ENCODE assay signal across 23 mouse cellular contexts in genomic region chr3:48194300-48194699, GRCm38 (mm10).
DNase-seq lines count a peak whose midpoint lies in the region; ATAC-seq and TF ChIP-seq lines count a peak whose summit lies in the region.
"Had no signal": no experiment of that assay in that cellular context is flagged by ENCODE, and none has a peak within 500 bp of the region (broad histone marks: within the 10 kb centered on the region; RNA-seq: fewer than 3 reads in every experiment).

No protein-coding gene starts in this region.

- no peak for TF ChIP-seq POLR2A in thymus, adult 2 months (IDR thresholded peaks at IDR 0.05; ENCODE audit: control insufficient read depth, extremely low read depth, insufficient read depth, low read length, poor library complexity)

- no peak overlapping the region for H3K9ac ChIP-seq in forebrain, embryonic 14.5 days (ENCODE audit: low read length)
- H3K9ac ChIP-seq in forebrain, embryonic 12.5 days = no peak overlapping the region
- H3K9ac ChIP-seq in hindbrain, postnatal 0 days (replicated peaks; ENCODE audit: low read length) = no peak overlapping the region
- H3K9ac ChIP-seq in hindbrain, embryonic 11.5 days (ENCODE audit: low read depth, low read length) = no peak overlapping the region
- no peak overlapping the region for H3K9ac ChIP-seq in midbrain, embryonic 15.5 days
- no peak overlapping the region for H3K9ac ChIP-seq in midbrain, embryonic 13.5 days (replicated peaks)
- no peak overlapping the region for H3K9ac ChIP-seq in midbrain, embryonic 16.5 days (ENCODE audit: low read depth, low read length)
- H3K9ac ChIP-seq: forebrain, embryonic 15.5 days; heart, embryonic 12.5 days; heart, embryonic 15.5 days; hindbrain, embryonic 13.5 days had no signal

- no peak for TF ChIP-seq CTCF in hindbrain, postnatal 0 days (IDR thresholded peaks at IDR 0.05; ENCODE audit: low read depth)
- no peak for TF ChIP-seq CTCF in thymus, adult 2 months (IDR thresholded peaks at IDR 0.05; ENCODE audit: borderline replicate concordance, control insufficient read depth, extremely low read depth, insufficient read depth, low read length, poor library complexity)

- no peaks in the 10 kb centered on the region for H3K27me3 ChIP-seq in forebrain, embryonic 14.5 days (replicated peaks; ENCODE audit: control insufficient read depth, insufficient read depth, low read length)
- no peaks in the 10 kb centered on the region for H3K27me3 ChIP-seq in forebrain, embryonic 12.5 days
- H3K27me3 ChIP-seq in hindbrain, postnatal 0 days (ENCODE audit: insufficient read depth, low read length) = no peaks in the 10 kb centered on the region
- H3K27me3 ChIP-seq in hindbrain, embryonic 11.5 days (ENCODE audit: control insufficient read depth, insufficient read depth, low read length) = no peaks in the 10 kb centered on the region
- H3K27me3 ChIP-seq in midbrain, embryonic 15.5 days (replicated peaks) = no peaks in the 10 kb centered on the region
- H3K27me3 ChIP-seq in midbrain, embryonic 13.5 days = no peaks in the 10 kb centered on the region
- no peaks in the 10 kb centered on the region for H3K27me3 ChIP-seq in midbrain, embryonic 16.5 days (ENCODE audit: control insufficient read depth, insufficient read depth, low read depth, low read length)
- no peaks in the 10 kb centered on the region for H3K27me3 ChIP-seq in thymus, adult 2 months (ENCODE audit: control insufficient read depth, insufficient read depth, low read length)
- H3K27me3 ChIP-seq: forebrain, embryonic 15.5 days; heart, embryonic 12.5 days; heart, embryonic 15.5 days; hindbrain, embryonic 13.5 days had no signal

- no peaks in the 10 kb centered on the region for H3K4me1 ChIP-seq in forebrain, embryonic 14.5 days (ENCODE audit: control insufficient read depth, insufficient read depth, low read length)
- H3K4me1 ChIP-seq in forebrain, embryonic 12.5 days = no peaks in the 10 kb centered on the region
- H3K4me1 ChIP-seq in hindbrain, postnatal 0 days (ENCODE audit: insufficient read depth, low read length) = no peaks in the 10 kb centered on the region
- no peaks in the 10 kb centered on the region for H3K4me1 ChIP-seq in hindbrain, embryonic 11.5 days (replicated peaks; ENCODE audit: control insufficient read depth, insufficient read depth, low read length)
- H3K4me1 ChIP-seq in midbrain, embryonic 15.5 days = no peaks in the 10 kb centered on the region
- no peaks in the 10 kb centered on the region for H3K4me1 ChIP-seq in midbrain, embryonic 13.5 days (replicated peaks)
- H3K4me1 ChIP-seq in midbrain, embryonic 16.5 days (ENCODE audit: control insufficient read depth, insufficient read depth, low read length) = no peaks in the 10 kb centered on the region
- H3K4me1 ChIP-seq in thymus, adult 2 months (replicated peaks; ENCODE audit: control insufficient read depth, insufficient read depth, low read length) = no peaks in the 10 kb centered on the region
- H3K4me1 ChIP-seq: forebrain, embryonic 10.5 days; forebrain, embryonic 15.5 days; heart, embryonic 12.5 days; heart, embryonic 15.5 days; hindbrain, embryonic 13.5 days had no signal

- H3K4me3 ChIP-seq in forebrain, embryonic 14.5 days (ENCODE audit: low read depth, low read length) = no peak overlapping the region
- H3K4me3 ChIP-seq in forebrain, embryonic 12.5 days (replicated peaks) = no peak overlapping the region
- no peak overlapping the region for H3K4me3 ChIP-seq in hindbrain, postnatal 0 days (ENCODE audit: low read length)
- H3K4me3 ChIP-seq in hindbrain, embryonic 11.5 days (ENCODE audit: low read depth, low read length) = no peak overlapping the region
- H3K4me3 ChIP-seq in midbrain, embryonic 15.5 days = no peak overlapping the region
- no peak overlapping the region for H3K4me3 ChIP-seq in midbrain, embryonic 13.5 days (replicated peaks)
- no peak overlapping the region for H3K4me3 ChIP-seq in midbrain, embryonic 16.5 days (ENCODE audit: low read depth, low read length)
- H3K4me3 ChIP-seq in thymus, adult 2 months (ENCODE audit: control insufficient read depth, insufficient read depth, low read length) = no peak overlapping the region
- H3K4me3 ChIP-seq: forebrain, embryonic 10.5 days; forebrain, embryonic 15.5 days; heart, embryonic 12.5 days; heart, embryonic 15.5 days; hindbrain, embryonic 13.5 days had no signal

- no peak for ATAC-seq in forebrain, embryonic 14.5 days
- no peak for ATAC-seq in forebrain, embryonic 12.5 days (ENCODE audit: low FRiP score)
- ATAC-seq in hindbrain, postnatal 0 days = no peak
- ATAC-seq in hindbrain, embryonic 11.5 days (ENCODE audit: low FRiP score) = no peak
- ATAC-seq in midbrain, embryonic 15.5 days (replicated peaks) = peak; percentile 60; the same call in 1 of the 2 replicates
- ATAC-seq in midbrain, embryonic 13.5 days = no peak
- ATAC-seq in midbrain, embryonic 16.5 days = peak; percentile 62
- ATAC-seq: activated CD4-positive, CD25-positive, alpha-beta regulatory T cell, adult 4 months; forebrain, embryonic 15.5 days had no signal

- H3K4me2 ChIP-seq in forebrain, embryonic 14.5 days (ENCODE audit: low read length) = no peak overlapping the region
- H3K4me2 ChIP-seq in forebrain, embryonic 12.5 days = no peak overlapping the region
- no peak overlapping the region for H3K4me2 ChIP-seq in hindbrain, postnatal 0 days (ENCODE audit: low read depth, low read length)
- no peak overlapping the region for H3K4me2 ChIP-seq in hindbrain, embryonic 11.5 days (replicated peaks; ENCODE audit: low read depth, low read length)
- H3K4me2 ChIP-seq in midbrain, embryonic 15.5 days = no peak overlapping the region
- no peak overlapping the region for H3K4me2 ChIP-seq in midbrain, embryonic 13.5 days (replicated peaks)
- no peak overlapping the region for H3K4me2 ChIP-seq in midbrain, embryonic 16.5 days (ENCODE audit: low read length)
- H3K4me2 ChIP-seq: forebrain, embryonic 15.5 days; heart, embryonic 12.5 days; heart, embryonic 15.5 days; hindbrain, embryonic 13.5 days had no signal

- H3K36me3 ChIP-seq in forebrain, embryonic 14.5 days (ENCODE audit: control insufficient read depth, insufficient read depth, low read length) = no peaks in the 10 kb centered on the region
- no peaks in the 10 kb centered on the region for H3K36me3 ChIP-seq in forebrain, embryonic 12.5 days (replicated peaks)
- no peaks in the 10 kb centered on the region for H3K36me3 ChIP-seq in hindbrain, postnatal 0 days (ENCODE audit: insufficient read depth, low read length)
- H3K36me3 ChIP-seq in hindbrain, embryonic 11.5 days (ENCODE audit: control insufficient read depth, insufficient read depth, low read length) = no peaks in the 10 kb centered on the region
- H3K36me3 ChIP-seq in midbrain, embryonic 15.5 days (replicated peaks) = no peaks in the 10 kb centered on the region
- no peaks in the 10 kb centered on the region for H3K36me3 ChIP-seq in midbrain, embryonic 13.5 days
- H3K36me3 ChIP-seq in midbrain, embryonic 16.5 days (ENCODE audit: control insufficient read depth, insufficient read depth, low read length) = no peaks in the 10 kb centered on the region
- no peaks in the 10 kb centered on the region for H3K36me3 ChIP-seq in thymus, adult 2 months (ENCODE audit: control insufficient read depth, insufficient read depth, low read length)
- H3K36me3 ChIP-seq: forebrain, embryonic 10.5 days; forebrain, embryonic 15.5 days; heart, embryonic 12.5 days; heart, embryonic 15.5 days; hindbrain, embryonic 13.5 days had no signal

- WGBS in forebrain, embryonic 14.5 days = 67% methylated on average over 3 of the region's 3 CpGs
- 68% methylated on average over 3 of the region's 3 CpGs for WGBS in forebrain, embryonic 12.5 days
- WGBS in hindbrain, postnatal 0 days = 58% methylated on average over 3 of the region's 3 CpGs
- 73% methylated on average over 3 of the region's 3 CpGs for WGBS in hindbrain, embryonic 11.5 days
- 53% methylated on average over 3 of the region's 3 CpGs for WGBS in midbrain, embryonic 15.5 days
- 74% methylated on average over 3 of the region's 3 CpGs for WGBS in midbrain, embryonic 13.5 days
- 58% methylated on average over 3 of the region's 3 CpGs for WGBS in midbrain, embryonic 16.5 days
- WGBS in thymus, adult 2 months = 82% methylated on average over 3 of the region's 3 CpGs

- H3K27ac ChIP-seq in forebrain, embryonic 14.5 days (ENCODE audit: low read depth, low read length) = no peak overlapping the region
- H3K27ac ChIP-seq in forebrain, embryonic 12.5 days = no peak overlapping the region
- H3K27ac ChIP-seq in hindbrain, postnatal 0 days = no peak overlapping the region
- no peak overlapping the region for H3K27ac ChIP-seq in hindbrain, embryonic 11.5 days (ENCODE audit: low read depth, low read length)
- no peak overlapping the region for H3K27ac ChIP-seq in midbrain, embryonic 15.5 days
- no peak overlapping the region for H3K27ac ChIP-seq in midbrain, embryonic 13.5 days
- H3K27ac ChIP-seq in midbrain, embryonic 16.5 days (ENCODE audit: low read length) = no peak overlapping the region
- no peak overlapping the region for H3K27ac ChIP-seq in thymus, adult 2 months (ENCODE audit: control insufficient read depth, insufficient read depth, low read length)
- H3K27ac ChIP-seq: forebrain, embryonic 10.5 days; forebrain, embryonic 15.5 days; heart, embryonic 15.5 days; hindbrain, embryonic 13.5 days had no signal

- DNase-seq in forebrain, embryonic 14.5 days (ENCODE audit: low spot score) = peak; percentile 19
- peak; percentile 15 for DNase-seq in hindbrain, postnatal 0 days (ENCODE audit: low spot score)
- no peak for DNase-seq in hindbrain, embryonic 11.5 days (ENCODE audit: low spot score)
- DNase-seq in thymus, adult 2 months = no peak
- DNase-seq: adrenal gland, adult 8-10 months; adrenal gland, postnatal 25 days; cerebellum, adult 18-20 months; cerebellum, adult 9-10 months; cerebellum, postnatal 14 days; gastrocnemius, postnatal 25 days; heart, adult 18-20 months; heart, postnatal 10 days; heart, postnatal 36 days had no signal

- no peaks in the 10 kb centered on the region for H3K9me3 ChIP-seq in forebrain, embryonic 14.5 days (replicated peaks; ENCODE audit: control insufficient read depth, low read length)
- H3K9me3 ChIP-seq in forebrain, embryonic 12.5 days = no peaks in the 10 kb centered on the region
- H3K9me3 ChIP-seq in hindbrain, postnatal 0 days (ENCODE audit: low read length) = no peaks in the 10 kb centered on the region
- no peaks in the 10 kb centered on the region for H3K9me3 ChIP-seq in hindbrain, embryonic 11.5 days (ENCODE audit: control insufficient read depth, low read length)
- no peaks in the 10 kb centered on the region for H3K9me3 ChIP-seq in midbrain, embryonic 15.5 days
- no peaks in the 10 kb centered on the region for H3K9me3 ChIP-seq in midbrain, embryonic 13.5 days
- no peaks in the 10 kb centered on the region for H3K9me3 ChIP-seq in midbrain, embryonic 16.5 days (replicated peaks; ENCODE audit: control insufficient read depth, low read length, poor library complexity, severe bottlenecking)
- H3K9me3 ChIP-seq: forebrain, embryonic 10.5 days; forebrain, embryonic 15.5 days; heart, embryonic 12.5 days; heart, embryonic 15.5 days; hindbrain, embryonic 13.5 days had no signal

Comparison
In these comparisons a context has a peak if more than half of its experiments do, and no peak if none do; other contexts are left out.
1. ATAC-seq: peak in midbrain, embryonic 15.5 days (single experiment) and midbrain, embryonic 16.5 days (single experiment); none in forebrain, embryonic 14.5 days (single experiment), forebrain, embryonic 12.5 days (single experiment), hindbrain, postnatal 0 days (single experiment), hindbrain, embryonic 11.5 days (single experiment) and midbrain, embryonic 13.5 days (single experiment).
2. DNase-seq: peak in forebrain, embryonic 14.5 days (single experiment) and hindbrain, postnatal 0 days (single experiment); none in hindbrain, embryonic 11.5 days (single experiment) and thymus, adult 2 months (single experiment).